Comparison of ENCODE assay signal across 8 mouse cellular contexts in genomic region chr10:63056966-63057750, GRCm38 (mm10). TPM values are rescaled to one million over a fixed set of nuclear protein-coding genes. Genes with fewer than 3 reads are reported as not detected.
A peak's percentile ranks its signal among the peaks of the same experiment; 100 is the strongest.
DNase-seq lines count a peak whose midpoint lies in the region; TF ChIP-seq lines count a peak whose summit lies in the region.
"Had no signal": no experiment of that assay in that cellular context is flagged by ENCODE, and none has a peak within 500 bp of the region (broad histone marks: within the 10 kb centered on the region; RNA-seq: fewer than 3 reads in every experiment).

No protein-coding gene starts in this region.

- no peaks in the 10 kb centered on the region for H3K27me3 ChIP-seq in kidney, adult 2 months (replicated peaks; ENCODE audit: control insufficient read depth, insufficient read depth, low read length)

- TF ChIP-seq POLR2A in kidney, adult 2 months (IDR thresholded peaks at IDR 0.05; ENCODE audit: low read depth, low read length) = no peak

- no peak for TF ChIP-seq CTCF in kidney, adult 2 months (conservative IDR thresholded peaks at IDR 0.05; ENCODE audit: insufficient read depth, insufficient read length, low read depth, low read length)

- WGBS in kidney, adult 2 months = 46% methylated on average over 24 of the region's 24 CpGs

- H3K27ac ChIP-seq in kidney, adult 2 months (ENCODE audit: insufficient read depth, low read depth, low read length) = no peak overlapping the region

- peaks cover 13% of the 10 kb centered on the region; the same call in 1 of the 2 replicates for H3K4me1 ChIP-seq in kidney, adult 2 months (ENCODE audit: control insufficient read depth, insufficient read depth, low read length)

- no peak overlapping the region for H3K4me3 ChIP-seq in kidney, adult 2 months (ENCODE audit: insufficient read depth, low read depth, low read length)

- peak; percentile 67 for DNase-seq in adrenal gland, postnatal 10 days
- peak; percentile 40 to 75 for DNase-seq in heart, adult 18-20 months
- DNase-seq in kidney, adult 2 months = peak; percentile 83
- peak; percentile 41 for DNase-seq in lung, postnatal 25 days (ENCODE audit: low spot score)
- DNase-seq in layer of hippocampus, postnatal 10 days (ENCODE audit: low spot score in 2 of 2) = no peak
- DNase-seq in thymus, postnatal 36 days = no peak
- DNase-seq in spleen, postnatal 14 days (ENCODE audit: low spot score in 2 of 2) = no peak

- H3K36me3 ChIP-seq in kidney, adult 2 months (ENCODE audit: control insufficient read depth, insufficient read depth, low read length) = no peaks in the 10 kb centered on the region

RNA-seq across cellular contexts. Expression of gene Pbld1, which starts 2.8 kb away (rescaled TPM):
- total RNA-seq in adrenal gland, postnatal 10 days (2021) = 10 to 100 TPM; 13.0 to 31.0 TPM
- total RNA-seq in heart, adult 18-20 months (2021) = 1 to 10 TPM; 1.0 to 3.3 TPM
- 163 and 168 TPM in 2 replicates for polyA plus RNA-seq in kidney, adult 2 months (2012; rRNA removed)
- under 1 TPM in 1 of 2 experiments, not detected in 1; 0.53 TPM for total RNA-seq in layer of hippocampus, postnatal 10 days (2021)

RNA-seq across cellular contexts. Expression of gene Pbld2, which starts 33.0 kb away (rescaled TPM):
- total RNA-seq in adrenal gland, postnatal 10 days (2021) = 1 to 10 TPM; 3.2 to 6.4 TPM
- 10 to 100 TPM; 10.3 to 12.2 TPM for total RNA-seq in heart, adult 18-20 months (2021)
- polyA plus RNA-seq in kidney, adult 2 months (2012; rRNA removed) = 22.4 and 25.5 TPM in 2 replicates
- 1 to 10 TPM; 1.6 to 2.9 TPM for total RNA-seq in layer of hippocampus, postnatal 10 days (2021)

RNA-seq across cellular contexts. Expression of gene Hnrnph3, which starts 33.1 kb away (rescaled TPM):
- 10 to 100 TPM; 36.4 to 51.7 TPM for total RNA-seq in adrenal gland, postnatal 10 days (2021)
- total RNA-seq in heart, adult 18-20 months (2021) = 10 to 100 TPM; 32.9 to 35.7 TPM
- 14.7 and 25.0 TPM in 2 replicates for polyA plus RNA-seq in kidney, adult 2 months (2012; rRNA removed)
- 10 to 100 TPM; 33.8 to 51.7 TPM for total RNA-seq in layer of hippocampus, postnatal 10 days (2021)

RNA-seq across cellular contexts. Expression of gene Atoh7, which starts 42.3 kb away (rescaled TPM):
- total RNA-seq in adrenal gland, postnatal 10 days (2021) = not detected
- total RNA-seq in heart, adult 18-20 months (2021) = not detected
- 0.19 and 0.28 TPM in 2 replicates for polyA plus RNA-seq in kidney, adult 2 months (2012; rRNA removed)
- total RNA-seq in layer of hippocampus, postnatal 10 days (2021) = 1 to 10 TPM; 2.1 to 2.6 TPM
- polyA plus RNA-seq: liver, embryonic 16.5 days had no signal

Comparison
In these comparisons a context has a peak if more than half of its experiments do, and no peak if none do; other contexts are left out.
1. DNase-seq: peak in adrenal gland, postnatal 10 days (single experiment), heart, adult 18-20 months (2 of 2), kidney, adult 2 months (single experiment) and lung, postnatal 25 days (single experiment); none in layer of hippocampus, postnatal 10 days (0 of 2), thymus, postnatal 36 days (0 of 2) and spleen, postnatal 14 days (0 of 2).